Mouse (Mus musculus): ENCODE measurements around the gene Heatr9. TPM values are rescaled to one million over a fixed set of nuclear protein-coding genes. Genes with fewer than 3 reads are reported as not detected.

Heatr9 gene
- total RNA-seq, 2 experiments from 2014 or later: not detected

- DNase-seq: no peak
- intact Hi-C loops (cut with DNase I): no loop called here
Measured at GRCm38 (mm10) chr11:83534143-83534542, 12.2 kb upstream of the Heatr9 start.

DNA sequence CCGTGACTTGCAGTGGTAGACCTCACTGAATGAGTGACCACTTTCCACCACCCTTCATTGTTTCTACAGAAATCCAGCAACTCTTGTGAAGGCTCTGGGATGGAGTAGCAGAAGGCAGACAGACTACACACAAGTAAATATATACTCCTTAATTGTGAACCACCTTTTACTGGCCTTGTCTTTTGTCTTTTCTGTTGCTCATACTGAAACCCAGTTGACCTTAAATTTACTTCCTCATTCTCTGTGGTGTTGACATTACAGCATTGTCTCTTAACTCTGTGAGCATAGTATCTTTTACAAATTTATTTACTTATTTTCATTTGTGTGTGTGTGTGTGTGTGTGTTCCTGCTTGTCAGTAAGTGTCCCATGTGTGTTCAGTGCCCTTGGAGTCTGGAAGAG lies 11.2 kb upstream of the Heatr9 start:
- intact Hi-C loops (cut with DNase I): no loop called here
- no peak for DNase-seq

- intact Hi-C loops (cut with DNase I): no loop called here
Measured at GRCm38 (mm10) chr11:83530360-83530759, 8.4 kb upstream of the Heatr9 start, which contains the start of gene Ccl5. Gene Ccl5 (minus strand): TSS chr11:83530518.

DNA sequence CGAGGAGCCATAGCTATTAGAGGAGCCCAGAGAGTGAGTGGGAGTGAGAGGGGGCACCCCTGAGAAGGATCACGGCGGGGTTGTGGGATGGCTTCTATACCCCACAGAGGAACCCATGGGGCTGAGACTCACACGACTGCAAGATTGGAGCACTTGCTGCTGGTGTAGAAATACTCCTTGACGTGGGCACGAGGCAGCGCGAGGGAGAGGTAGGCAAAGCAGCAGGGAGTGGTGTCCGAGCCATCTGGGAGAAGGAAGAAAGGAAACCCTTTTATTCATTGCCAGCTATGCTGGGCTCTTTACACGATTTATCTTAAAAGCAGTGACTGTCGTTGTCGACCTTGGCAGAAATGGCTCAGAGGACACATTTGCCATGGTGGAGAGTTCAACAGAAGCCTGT lies 7.0 kb upstream of the Heatr9 start:
- intact Hi-C loops (cut with DNase I): no loop called here
- DNase-seq: no peak

More at GRCm38 (mm10) chr11:83530360-83530759, 8.4 kb upstream of the Heatr9 start, which contains the start of gene Ccl5:
- no peak for DNase-seq

DNA sequence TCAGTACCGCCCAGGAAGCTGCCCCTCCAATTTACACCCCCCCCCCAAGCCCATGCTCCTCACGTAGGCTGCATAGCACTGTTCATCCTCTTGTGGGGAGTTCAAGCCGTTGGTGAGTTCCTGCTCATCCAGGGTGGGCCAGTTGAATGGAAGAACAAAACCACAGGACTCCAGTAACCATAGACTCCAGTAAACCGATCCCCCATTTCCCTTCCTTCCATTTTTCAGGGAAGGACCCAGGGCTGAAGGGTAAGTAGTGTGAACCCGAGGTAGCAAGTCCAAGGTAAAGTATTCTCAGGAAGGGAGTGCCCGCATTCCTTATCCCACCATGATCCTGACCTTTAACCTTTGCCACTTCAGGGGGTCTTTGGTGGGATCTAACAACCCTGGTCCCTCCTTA lies 3.6 kb downstream of the Heatr9 start:
- DNase-seq: no peak
- intact Hi-C loops (cut with DNase I): no loop called here

DNA sequence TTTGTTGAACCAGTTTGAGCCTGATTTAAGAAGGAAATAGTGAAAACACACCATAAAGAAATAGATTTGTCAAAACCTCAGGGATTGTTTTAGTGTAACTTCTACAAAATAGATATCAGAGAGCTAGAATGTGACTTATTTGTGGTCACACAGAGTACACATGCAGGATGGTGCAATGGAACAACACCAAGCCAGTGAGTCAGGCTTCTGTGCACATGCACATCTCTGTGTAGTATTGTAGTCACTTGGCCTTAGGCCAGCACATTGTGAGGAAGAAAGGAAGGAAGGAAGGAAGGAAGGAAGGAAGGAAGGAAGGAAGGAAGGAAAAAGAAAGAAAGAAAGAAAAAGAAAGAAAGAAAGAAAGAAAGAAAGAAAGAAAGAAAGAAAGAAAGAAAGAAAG lies 4.8 kb downstream of the Heatr9 start:
- intact Hi-C loops (cut with DNase I): no loop called here
- DNase-seq: no peak

DNA sequence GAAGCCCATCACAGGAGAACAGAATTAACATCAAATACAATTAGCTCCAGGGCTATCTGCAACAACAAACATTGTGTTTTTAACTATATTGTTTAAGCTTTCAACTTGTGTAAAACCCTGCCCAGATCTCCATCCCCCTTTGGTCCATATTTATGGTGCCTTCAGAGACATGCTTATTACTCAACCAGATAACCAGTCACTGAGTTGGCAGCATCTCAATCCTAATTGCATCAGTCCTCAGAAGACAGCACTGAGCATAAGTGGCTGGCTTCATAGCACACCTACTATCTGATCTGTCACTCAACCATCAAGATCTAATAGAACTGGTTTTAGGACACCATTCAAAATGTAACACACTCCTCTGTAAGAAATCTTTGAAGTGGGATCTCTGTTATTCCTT lies 12.5 kb downstream of the Heatr9 start:
- intact Hi-C loops (cut with DNase I): no loop called here
- DNase-seq: no peak

GRCm38 (mm10) chr11:83504308-83504707 lies 17.7 kb downstream of the Heatr9 start:
- DNase-seq: no peak
- intact Hi-C loops (cut with DNase I): no loop called here

- no peak for DNase-seq
- intact Hi-C loops (cut with DNase I): no loop called here
Measured at GRCm38 (mm10) chr11:83495571-83495970, 26.4 kb downstream of the Heatr9 start.

- intact Hi-C loops (cut with DNase I): no loop called here
- no peak for DNase-seq
Measured at GRCm38 (mm10) chr11:83491488-83491887, 30.5 kb downstream of the Heatr9 start.

- intact Hi-C loops (cut with DNase I): no loop called here
- DNase-seq: peak in 1 of 2 experiments; percentile 35
Measured at GRCm38 (mm10) chr11:83473235-83474016, 48.5 kb downstream of the Heatr9 start.

- intact Hi-C loops (cut with DNase I): loop anchor here (1.0 kb wide), 1 partner anchor 29 kb away; no protein-coding TSS in a partner anchor
Measured at GRCm38 (mm10) chr11:83472324-83473234, 49.4 kb downstream of the Heatr9 start, which contains the start of gene Taf15. Gene Taf15 (plus strand): TSS chr11:83473086.

DNA sequence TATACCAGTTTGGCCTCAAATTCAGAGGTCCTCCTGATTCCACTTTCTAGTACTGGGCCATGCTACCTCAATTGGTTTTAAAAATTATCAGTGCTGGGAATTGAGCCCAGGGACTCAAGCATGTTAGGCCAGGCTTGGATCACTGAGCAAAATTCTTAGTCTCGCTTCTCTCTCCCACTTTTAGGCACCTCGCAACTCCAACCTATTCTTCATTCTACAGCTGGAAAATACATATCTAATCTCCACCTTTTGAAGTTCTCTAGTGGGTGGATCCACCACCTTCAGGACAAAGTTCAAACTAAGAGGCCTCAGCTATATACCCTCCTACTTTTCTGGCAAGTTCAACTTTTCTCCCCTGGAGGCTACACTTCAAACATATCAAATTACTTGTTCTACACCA lies 50.2 kb downstream of the Heatr9 start:
- DNase-seq: no peak
- intact Hi-C loops (cut with DNase I): loop anchor here (1.0 kb wide), 1 partner anchor 28 kb away; no protein-coding TSS in a partner anchor

More at GRCm38 (mm10) chr11:83472324-83473234, 49.4 kb downstream of the Heatr9 start, which contains the start of gene Taf15:
- peak; percentile 99 for DNase-seq

GRCm38 (mm10) chr11:83468765-83469164 lies 53.2 kb downstream of the Heatr9 start:
- intact Hi-C loops (cut with DNase I): no loop called here

DNA sequence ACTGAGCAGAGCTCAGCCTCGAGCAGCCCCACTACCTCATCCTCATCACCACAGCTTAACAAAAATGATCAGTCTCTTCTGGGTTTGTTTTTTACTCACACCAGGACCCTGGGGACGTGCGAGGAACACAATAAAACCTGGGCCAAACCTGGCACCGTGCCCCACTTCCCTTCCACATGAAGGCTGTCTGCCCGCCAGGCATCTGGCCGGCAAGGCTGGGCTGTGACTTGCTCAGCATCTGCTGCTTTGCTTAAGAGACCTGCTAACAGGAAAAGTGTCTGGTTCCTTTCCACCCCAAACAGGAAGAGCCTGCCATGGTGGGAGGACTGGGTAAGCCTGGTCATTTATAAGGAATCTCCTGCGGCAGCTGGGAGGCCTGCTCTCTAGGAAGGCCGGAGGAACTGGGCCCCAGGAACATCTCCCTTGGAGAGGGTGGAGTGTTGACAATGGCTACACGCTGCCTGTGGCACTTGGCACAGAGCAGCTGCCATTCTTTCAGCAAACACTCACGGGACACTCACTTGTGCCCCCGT lies 54.8 kb downstream of the Heatr9 start:
- intact Hi-C loops (cut with DNase I): no loop called here

More at GRCm38 (mm10) chr11:83468765-83469164, 53.2 kb downstream of the Heatr9 start:
- DNase-seq: no peak

DNA sequence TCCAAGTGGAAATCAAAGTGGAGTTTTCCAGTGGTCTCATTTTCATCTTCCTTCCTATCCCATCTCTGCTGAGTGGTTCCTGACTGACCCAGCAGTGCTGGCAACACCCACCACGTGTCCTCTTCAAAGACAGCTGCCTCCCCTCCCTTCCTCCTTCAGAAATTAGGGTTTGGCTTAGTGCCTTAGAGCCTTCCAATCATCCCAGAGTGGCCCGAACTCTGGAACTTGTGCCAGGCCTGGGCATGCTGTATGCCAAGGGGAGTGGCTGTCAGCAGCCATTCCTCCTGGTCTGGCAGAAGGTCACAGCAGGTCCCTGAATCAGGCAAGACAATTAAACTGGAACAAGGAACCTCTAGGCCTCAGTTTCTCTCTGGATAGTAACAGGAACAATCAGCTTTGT lies 56.0 kb downstream of the Heatr9 start:
- intact Hi-C loops (cut with DNase I): no loop called here
- DNase-seq: peak; percentile 77 to 81

More for the DNA sequence above, 54.8 kb downstream of the Heatr9 start:
- DNase-seq: peak; percentile 79 to 86

- peak; percentile 73 to 79 for DNase-seq
- intact Hi-C loops (cut with DNase I): no loop called here
Measured at GRCm38 (mm10) chr11:83462711-83463244, 59.2 kb downstream of the Heatr9 start, which contains the start of gene Mmp28. Gene Mmp28 (minus strand): TSS chr11:83463071.
